Mouse (Mus musculus) cortical plate, adult 2 months (tissue): ENCODE results near the gene Fcho2. TPM values are rescaled to one million over a fixed set of nuclear protein-coding genes. Genes with fewer than 3 reads are reported as not detected.

Source experiments
- H3K27ac ChIP-seq: fragments of 200-500 bp; 2 replicates; pipeline ENCODE4 v1.5.1; 2012; ENCODE audit warnings: low read length, control low read depth, inconsistent platforms; ENCODE audit not compliant: insufficient read depth
- H3K4me1 ChIP-seq: fragments of 200-500 bp; 2 replicates; pipeline ENCODE4 v1.6.1; 2011; ENCODE audit warnings: low read length; ENCODE audit not compliant: control insufficient read depth, insufficient read depth
- H3K4me3 ChIP-seq: fragments of 200-500 bp; 2 replicates; pipeline ENCODE4 v1.5.1; 2011; ENCODE audit warnings: mild to moderate bottlenecking, low read length, control low read depth; ENCODE audit not compliant: insufficient read depth
- CTCF ChIP-seq: fragments of 200-500 bp; IDR thresholded peaks from 2 replicates; pipeline ENCODE4 v1.5.1; 2011; ENCODE audit warnings: mild to moderate bottlenecking, control low read depth, low read length; ENCODE audit not compliant: insufficient read depth; ENCODE audit errors: extremely low read depth
- POLR2A ChIP-seq: fragments of 200-500 bp; IDR thresholded peaks from 2 replicates; pipeline ENCODE4 v1.6.1; 2011; ENCODE audit warnings: mild to moderate bottlenecking, low read length, control low read depth; ENCODE audit not compliant: insufficient read depth; ENCODE audit errors: extremely low read depth
- polyA plus RNA-seq: library from polyadenylated mRNA; depleted of rRNA; stranded (reverse); fragments of >200 nt; gene quantifications from 2 replicates; pipeline ENCODE4 v1.2.3, GENCODE M21; 2012

Fcho2 gene
- polyA plus RNA-seq, 1 experiment = 29.1 TPM

GRCm38 (mm10) chr13:98702361-98702760 lies 112.9 kb downstream of the Fcho2 start:
- Histone ChIP-seq H3K4me1 (no peaks in the 10 kb centered on the region), H3K4me3 (no peak overlapping the region), H3K27ac (no peak overlapping the region)
- no peak for TF ChIP-seq CTCF
- TF ChIP-seq POLR2A = no peak

GRCm38 (mm10) chr13:98701309-98701675 lies 114.0 kb downstream of the Fcho2 start:
- TF ChIP-seq POLR2A (no peak), CTCF (no peak)
- no peaks in the 10 kb centered on the region for H3K4me1 ChIP-seq
- H3K4me3 ChIP-seq = no peak overlapping the region
- no peak overlapping the region for H3K27ac ChIP-seq

- TF ChIP-seq CTCF = no peak
- TF ChIP-seq POLR2A = no peak
- no peak overlapping the region for H3K4me3 ChIP-seq
- H3K27ac ChIP-seq = no peak overlapping the region
- no peaks in the 10 kb centered on the region for H3K4me1 ChIP-seq
Observed at GRCm38 (mm10) chr13:98700661-98701308, 114.5 kb downstream of the Fcho2 start.

DNA sequence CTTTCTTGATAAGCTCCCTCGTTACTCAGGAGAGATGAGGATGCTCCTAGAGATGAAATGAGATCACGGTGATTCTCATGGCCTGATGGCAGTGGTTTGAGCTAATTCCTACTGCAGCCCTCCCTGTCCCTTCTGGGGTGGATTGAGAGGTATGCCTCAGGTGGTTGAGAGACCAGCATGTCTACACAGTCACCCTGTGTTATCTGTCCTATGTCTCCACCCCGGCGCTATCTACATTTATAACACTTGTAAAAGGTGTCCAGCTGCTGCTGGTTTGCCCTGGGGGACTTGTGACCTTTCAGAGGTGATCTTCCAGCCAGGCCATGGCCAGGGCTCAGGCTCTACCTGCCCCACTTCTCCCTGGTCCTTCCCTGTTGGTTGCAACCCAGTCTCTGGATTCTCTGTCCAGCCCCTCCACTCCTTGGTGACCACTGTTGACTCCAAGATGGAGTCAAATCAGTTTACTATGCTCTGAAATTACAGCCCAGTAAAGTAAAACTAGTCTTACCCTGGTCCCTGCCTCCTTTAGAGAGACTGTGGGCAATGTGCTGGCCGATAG lies 115.2 kb downstream of the Fcho2 start:
- Histone ChIP-seq H3K4me1 (no peaks in the 10 kb centered on the region), H3K4me3 (no peak overlapping the region), H3K27ac (no peak overlapping the region)
- TF ChIP-seq POLR2A = no peak
- no peak for TF ChIP-seq CTCF

- TF ChIP-seq POLR2A (no peak), CTCF (no peak)
- Histone ChIP-seq H3K4me1 (no peaks in the 10 kb centered on the region), H3K4me3 (no peak overlapping the region), H3K27ac (no peak overlapping the region)
Observed at GRCm38 (mm10) chr13:98699051-98699744, 116.1 kb downstream of the Fcho2 start.

GRCm38 (mm10) chr13:98696716-98697115 lies 118.5 kb downstream of the Fcho2 start:
- no peak for TF ChIP-seq POLR2A
- no peak for TF ChIP-seq CTCF
- H3K4me3 ChIP-seq = no peak overlapping the region
- H3K27ac ChIP-seq = no peak overlapping the region
- H3K4me1 ChIP-seq = no peaks in the 10 kb centered on the region

DNA sequence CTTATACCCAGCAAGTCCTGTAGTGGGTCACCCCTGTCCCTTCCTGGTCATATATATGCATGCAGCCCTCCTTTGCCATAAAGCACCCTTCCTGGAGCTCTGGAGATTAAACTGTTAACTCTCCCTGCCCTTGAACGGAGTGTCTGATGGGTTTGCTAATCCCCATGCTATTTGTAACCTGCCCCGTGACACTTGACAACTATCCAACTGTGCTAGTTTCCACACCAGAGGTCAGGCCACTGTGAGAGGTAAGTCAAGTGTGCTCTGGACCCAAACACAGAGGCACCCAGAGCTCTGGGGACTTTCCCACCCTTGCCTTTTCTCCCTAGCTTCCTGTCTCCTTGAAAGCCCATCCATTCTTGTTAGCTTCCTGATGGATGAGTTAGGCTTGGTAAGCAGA lies 119.7 kb downstream of the Fcho2 start:
- Histone ChIP-seq H3K4me3 (no peak overlapping the region), H3K27ac (no peak overlapping the region), H3K4me1 (no peaks in the 10 kb centered on the region)
- TF ChIP-seq CTCF (no peak), POLR2A (no peak)

GRCm38 (mm10) chr13:98694773-98695314 lies 120.4 kb downstream of the Fcho2 start, which contains the start of gene Tmem171:
Gene Tmem171, minus strand, starts transcription at chr13:98694834.
- H3K4me3 ChIP-seq = peak within 1 kb of the TSS; percentile 21; the same call in 1 of the 2 replicates
- TF ChIP-seq POLR2A (no peak), CTCF (no peak)

GRCm38 (mm10) chr13:98693316-98693715 lies 121.9 kb downstream of the Fcho2 start:
- TF ChIP-seq POLR2A (no peak), CTCF (no peak)

More at GRCm38 (mm10) chr13:98694773-98695314, 120.4 kb downstream of the Fcho2 start, which contains the start of gene Tmem171:
- no peak within 1 kb of the TSS for H3K27ac ChIP-seq
- no peaks in the 10 kb centered on the region for H3K4me1 ChIP-seq

DNA sequence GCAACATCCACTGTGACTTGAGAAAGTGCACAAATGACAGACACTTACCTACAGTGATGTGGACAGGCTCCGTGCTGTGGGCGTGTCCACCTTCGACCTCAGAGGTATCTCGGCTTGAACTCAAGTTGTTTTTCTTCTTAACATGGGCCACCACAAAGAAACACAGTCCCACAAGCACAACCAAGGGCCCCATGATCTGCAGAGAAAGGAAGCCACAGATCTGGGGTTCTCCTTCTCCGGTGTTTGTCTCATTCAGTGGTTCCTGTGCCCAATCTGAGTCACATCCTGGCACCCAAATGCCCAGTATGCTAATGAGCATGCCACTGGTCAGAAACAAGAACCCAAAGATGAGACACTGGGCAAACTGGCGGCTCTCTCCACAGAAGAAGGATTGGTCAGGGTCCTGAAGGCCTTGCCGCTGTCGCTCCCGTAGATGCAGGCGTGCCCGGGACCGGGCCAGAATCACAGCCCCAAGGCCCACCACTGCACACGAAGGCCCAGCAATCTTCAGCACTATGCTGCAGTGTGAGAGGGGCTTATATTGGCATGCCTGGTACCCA lies 123.2 kb downstream of the Fcho2 start:
- no peak overlapping the region for H3K4me3 ChIP-seq
- H3K4me1 ChIP-seq = no peaks in the 10 kb centered on the region
- H3K27ac ChIP-seq = no peak overlapping the region
- no peak for TF ChIP-seq CTCF
- TF ChIP-seq POLR2A = no peak

More at GRCm38 (mm10) chr13:98693316-98693715, 121.9 kb downstream of the Fcho2 start:
- Histone ChIP-seq H3K4me1 (no peaks in the 10 kb centered on the region), H3K4me3 (no peak overlapping the region), H3K27ac (no peak overlapping the region)
